Mouse (Mus musculus) heart, adult 11 months (tissue): ENCODE results near the gene Kiss1.
A peak's percentile ranks its signal among the peaks of the same experiment; 100 is the strongest.

Experiments used
- DNase-seq: peaks from one replicate; pipeline ENCODE4 v3.0.0; 2022

Kiss1 gene

GRCm38 (mm10) chr1:133364022-133364630, 42.5 kb downstream of the Kiss1 start:
- DNase-seq, result no peak

- DNase-seq, result no peak
Measured at GRCm38 (mm10) chr1:133364890-133365289, 43.2 kb downstream of the Kiss1 start.

- DNase-seq, result no peak
Measured at GRCm38 (mm10) chr1:133366951-133367605, 45.4 kb downstream of the Kiss1 start.

- DNase-seq, result peak; percentile 94
Measured at GRCm38 (mm10) chr1:133367606-133368488, 46.2 kb downstream of the Kiss1 start.

- DNase-seq, result no peak
Measured at GRCm38 (mm10) chr1:133368644-133369043, 47.0 kb downstream of the Kiss1 start.

GRCm38 (mm10) chr1:133370352-133370751, 48.7 kb downstream of the Kiss1 start:
- DNase-seq, result no peak

GRCm38 (mm10) chr1:133371431-133371830, 49.8 kb downstream of the Kiss1 start:
- no peak for DNase-seq

- DNase-seq, result no peak
Measured at GRCm38 (mm10) chr1:133372113-133372512, 50.4 kb downstream of the Kiss1 start.

GRCm38 (mm10) chr1:133375696-133376346, 54.1 kb downstream of the Kiss1 start:
- DNase-seq, result no peak

GRCm38 (mm10) chr1:133377547-133377946, 55.9 kb downstream of the Kiss1 start:
- DNase-seq, result no peak
